In the genomic region with DNA sequence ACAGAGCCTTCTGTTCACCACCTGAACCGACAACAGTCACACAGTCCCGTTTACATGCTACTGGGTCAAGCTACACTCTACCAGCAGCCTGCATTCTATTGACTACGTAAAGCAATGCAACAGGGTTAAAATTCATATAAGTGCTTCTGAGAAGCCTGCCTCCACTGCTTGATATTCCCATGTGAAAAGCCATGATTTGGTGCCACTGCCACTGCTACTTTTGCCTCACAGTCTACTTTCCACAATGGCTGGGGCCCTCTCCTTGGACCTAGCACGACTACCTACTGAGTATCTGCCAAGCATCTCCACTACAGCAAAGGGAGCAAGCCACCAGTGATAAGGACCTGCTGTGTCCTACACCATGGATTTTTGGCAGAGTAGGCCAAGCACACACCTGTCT, we compare ENCODE assay signal across 7 mouse cellular contexts.
A peak's percentile ranks its signal among the peaks of the same experiment; 100 is the strongest.
DNase-seq lines count a peak whose midpoint lies in the region.

No protein-coding gene starts in this region.

- peak; percentile 29 for DNase-seq in cerebellum, adult 8-10 months
- DNase-seq in heart, adult 11 months: peak; percentile 95
- peak; percentile 6 for DNase-seq in kidney, adult 18-20 months
- peak; percentile 2 for DNase-seq in left cerebral cortex, adult 11 months (ENCODE audit: low spot score)
- peak; percentile 0 for DNase-seq in lung, postnatal 14 days
- peak; percentile 1 to 4 for DNase-seq in spleen, adult 18-20 months
- peak; percentile 23 for DNase-seq in urinary bladder, adult 2 months (ENCODE audit: low spot score)

Comparison
In these comparisons a context has a peak if more than half of its experiments do, and no peak if none do; other contexts are left out.
1. Peak in every context shown above with its lines: DNase-seq.
2. DNase-seq: peak in every context shown above with its lines; median percentile 95 in heart, adult 11 months; 29 in cerebellum, adult 8-10 months; 23 in urinary bladder, adult 2 months; 6 in kidney, adult 18-20 months; 2 in spleen, adult 18-20 months; 2 in left cerebral cortex, adult 11 months; 0 in lung, postnatal 14 days.